Mouse (Mus musculus) T-helper 17 cell (primary cell): ENCODE measurements around the gene Slc25a13.

Experiments
- in situ Hi-C, 2 experiments: fragments of 300-600 bp; cut with MboI, MseI; formaldehyde crosslinking; loops; 1 replicate in 1 of 2; 2 replicates in 1 of 2; pipeline ENCODE4 v1.15.1; 2025; ENCODE audit warnings: high pct_unique_total_duplicates in 2 of 2

Gene Slc25a13

DNA sequence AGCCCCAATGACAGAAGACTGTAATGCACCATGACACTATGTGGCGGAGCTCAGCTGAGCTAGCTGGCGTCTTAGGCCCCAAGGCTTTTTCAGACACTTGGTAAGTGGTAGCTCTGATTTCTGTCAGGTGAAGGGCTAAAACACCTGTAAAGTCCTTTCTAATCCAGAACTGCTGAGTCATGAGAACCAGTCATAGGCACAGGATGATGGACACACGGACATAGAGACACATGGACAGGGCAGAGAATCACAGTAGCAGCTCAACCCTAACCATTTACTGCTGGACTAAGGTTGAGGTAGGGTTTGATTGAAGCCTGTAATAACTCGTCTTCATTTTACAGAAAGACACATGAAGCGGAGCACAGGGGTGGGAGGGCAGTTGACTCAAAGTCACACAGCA, 95.1 kb downstream of the Slc25a13 start:
- in situ Hi-C loops = no loop called here

DNA sequence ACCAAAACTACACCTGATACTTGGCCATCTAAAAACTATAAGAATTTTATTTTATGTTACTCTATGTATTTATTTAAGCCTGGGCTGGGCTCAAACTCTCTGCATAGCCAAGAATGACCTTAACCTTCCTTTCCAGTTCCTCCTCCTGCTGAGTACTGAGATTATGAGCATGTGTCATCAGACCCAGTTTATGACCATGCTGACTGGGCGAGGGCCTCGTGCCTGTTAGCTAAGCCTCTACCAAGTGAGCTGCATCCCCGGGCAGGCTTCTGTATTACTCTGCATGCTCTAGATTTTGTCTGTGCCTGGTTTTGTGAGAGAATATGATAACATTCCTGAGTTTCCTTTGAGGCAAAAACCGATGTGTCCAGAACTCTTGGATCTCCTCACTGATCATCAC, 96.1 kb downstream of the Slc25a13 start:
- in situ Hi-C loops = no loop called here

DNA sequence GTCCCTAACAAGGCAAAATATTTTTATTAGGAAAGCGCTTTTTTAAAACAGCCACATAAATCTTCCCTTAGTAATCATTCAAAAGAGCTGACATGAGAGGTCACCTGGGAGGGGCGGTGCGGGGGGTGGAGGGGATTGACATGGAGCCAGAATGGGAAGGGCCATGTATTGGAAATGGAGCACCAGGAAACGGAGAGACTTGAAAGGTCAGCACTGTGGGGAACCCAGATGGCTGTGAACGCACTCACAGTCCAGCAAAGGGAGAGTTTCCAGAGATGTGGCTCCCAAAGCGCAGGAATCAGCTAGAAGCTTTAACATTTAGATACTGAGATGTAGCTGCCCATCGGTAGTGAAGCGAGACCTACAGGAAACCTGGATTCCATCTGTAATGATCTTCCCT, 101.2 kb downstream of the Slc25a13 start:
- in situ Hi-C loops = no loop called here

DNA sequence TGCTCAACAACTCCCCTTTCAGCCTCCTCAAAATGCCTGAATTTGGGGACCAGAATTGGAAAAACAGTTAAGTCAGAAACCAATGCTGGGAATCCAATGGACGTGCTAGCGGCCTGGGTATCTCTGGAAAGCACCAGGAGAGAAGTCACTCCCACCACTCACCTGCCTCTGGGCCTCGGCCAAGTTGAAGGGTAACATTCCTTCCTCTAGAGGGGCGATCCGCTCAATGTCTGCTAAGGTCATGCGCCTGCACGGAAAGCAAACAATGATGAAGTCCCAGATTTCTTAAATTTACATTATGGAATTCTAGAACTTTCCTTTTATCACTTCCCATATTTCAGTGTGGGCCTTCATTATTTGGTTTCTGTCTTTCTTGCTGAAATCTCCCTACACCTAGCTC, 103.2 kb downstream of the Slc25a13 start:
- in situ Hi-C loops = no loop called here

DNA sequence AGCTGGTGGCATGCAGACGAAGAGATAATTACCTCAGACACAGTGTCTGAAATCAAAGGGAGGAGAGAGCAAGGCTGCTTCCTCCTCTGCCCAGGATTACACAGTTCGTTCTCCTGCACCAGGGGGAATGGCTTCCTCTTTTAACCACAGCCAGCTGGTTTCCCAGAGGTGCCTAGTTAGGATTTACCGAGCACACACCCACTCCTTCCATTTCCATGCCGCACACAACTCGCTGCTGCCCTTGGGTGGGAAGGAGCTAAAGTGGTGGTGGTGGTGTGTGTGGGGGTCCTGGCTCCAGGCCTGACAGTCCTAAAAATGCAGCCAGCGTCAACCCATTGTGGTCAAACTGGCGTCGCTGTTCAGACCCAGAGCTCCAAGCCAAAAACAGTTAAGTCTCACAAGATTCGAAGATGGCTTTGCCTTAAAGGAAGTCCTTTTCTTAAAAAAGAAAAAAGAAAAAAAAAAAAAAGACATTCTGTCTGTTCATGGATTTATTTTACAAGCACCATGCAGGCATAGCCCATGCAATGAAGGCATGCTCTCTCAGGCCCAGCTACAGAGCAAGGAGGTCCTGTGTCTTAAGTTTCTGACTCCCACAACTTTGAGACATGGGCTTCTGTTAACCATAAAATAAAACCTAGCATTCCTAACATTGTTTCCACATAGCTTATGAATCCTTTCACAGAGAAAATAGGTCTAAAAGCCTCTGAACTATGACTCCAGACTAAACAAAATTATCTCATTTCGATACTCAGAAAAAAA, 104.0 kb downstream of the Slc25a13 start:
- in situ Hi-C loops = no loop called here

DNA sequence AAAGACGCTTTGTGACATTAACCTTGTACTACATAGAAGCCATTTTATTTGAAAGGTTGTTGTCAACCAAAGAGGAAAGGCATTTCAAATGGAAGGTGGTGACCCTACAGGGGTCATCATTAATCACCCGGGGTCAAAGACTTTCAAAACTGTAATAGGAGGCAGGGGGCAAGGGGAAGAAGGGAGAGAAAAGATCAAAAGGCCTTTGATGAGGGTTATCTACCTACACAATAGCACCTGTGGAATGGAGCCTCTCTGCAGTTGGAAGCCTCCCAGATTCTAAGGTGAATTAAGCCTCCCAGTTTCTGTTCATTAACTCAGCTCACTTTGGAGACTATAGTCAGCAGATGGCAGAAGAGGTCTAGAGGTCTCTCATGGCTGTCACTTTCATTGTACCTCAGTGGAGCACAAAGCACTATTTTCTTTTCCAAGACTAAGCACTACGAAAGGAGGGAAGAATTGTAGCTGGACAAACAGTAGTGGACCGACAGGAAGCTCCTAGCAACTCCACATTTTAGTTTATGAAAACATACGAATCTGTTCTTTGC, 109.5 kb downstream of the Slc25a13 start:
- in situ Hi-C loops = no loop called here

DNA sequence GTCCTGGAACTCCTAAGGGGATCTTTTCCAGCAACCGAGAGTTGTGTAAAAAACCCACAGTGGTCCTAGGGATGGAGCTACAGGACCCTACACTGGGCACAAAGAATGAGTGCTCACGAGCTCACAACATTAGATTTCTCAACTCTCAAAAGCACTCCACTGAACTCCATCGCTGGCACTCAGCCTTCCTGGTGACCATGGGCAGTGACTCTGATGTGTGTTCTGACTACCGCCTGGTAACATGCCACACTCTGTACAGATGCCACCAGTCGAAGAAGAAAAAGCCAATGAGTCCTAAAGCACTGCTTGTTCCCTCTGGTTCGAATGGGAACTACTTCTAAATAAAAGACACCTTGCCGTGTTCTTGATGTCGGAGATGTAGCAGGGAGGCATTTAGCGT, 111.4 kb downstream of the Slc25a13 start:
- in situ Hi-C loops = no loop called here

DNA sequence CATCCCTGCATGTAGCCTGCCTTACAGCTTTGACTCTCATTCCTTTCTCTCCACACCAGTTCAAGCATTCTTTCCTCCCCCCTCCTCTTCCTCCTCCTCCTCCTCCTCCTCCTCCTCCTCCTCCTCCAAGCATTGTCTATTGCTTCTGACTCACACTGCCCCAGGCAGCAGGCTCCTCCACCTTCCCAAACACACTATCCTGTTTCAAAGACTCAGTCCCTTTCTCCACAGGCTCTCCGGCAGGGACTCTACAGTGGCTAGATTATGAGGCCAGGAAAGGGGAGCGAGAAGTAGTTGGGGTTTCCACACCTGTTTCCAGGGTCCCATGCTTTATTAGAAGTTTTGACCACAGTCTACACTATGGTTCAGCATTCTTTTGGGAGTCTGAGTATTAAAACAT, 113.5 kb downstream of the Slc25a13 start:
- in situ Hi-C loops = no loop called here

DNA sequence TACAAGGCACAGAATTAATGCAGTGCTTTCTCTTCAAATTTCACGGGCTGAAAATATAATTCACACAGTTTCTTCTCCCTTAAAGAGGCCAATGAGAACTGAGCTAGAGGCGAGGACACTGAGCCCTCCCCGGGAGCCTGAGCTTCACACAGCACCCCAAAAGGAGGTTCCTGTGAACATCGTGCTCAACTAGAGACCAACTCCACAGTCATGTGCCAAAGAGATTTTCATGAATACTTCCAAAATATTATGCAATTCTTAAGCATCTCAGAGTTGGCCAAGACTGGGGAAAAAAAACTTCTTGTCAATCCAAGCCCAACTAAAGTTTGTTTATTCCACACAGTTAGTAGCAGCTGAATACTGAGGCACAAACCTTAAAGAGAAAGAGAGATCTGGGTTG, 115.4 kb downstream of the Slc25a13 start:
- in situ Hi-C loops = no loop called here

DNA sequence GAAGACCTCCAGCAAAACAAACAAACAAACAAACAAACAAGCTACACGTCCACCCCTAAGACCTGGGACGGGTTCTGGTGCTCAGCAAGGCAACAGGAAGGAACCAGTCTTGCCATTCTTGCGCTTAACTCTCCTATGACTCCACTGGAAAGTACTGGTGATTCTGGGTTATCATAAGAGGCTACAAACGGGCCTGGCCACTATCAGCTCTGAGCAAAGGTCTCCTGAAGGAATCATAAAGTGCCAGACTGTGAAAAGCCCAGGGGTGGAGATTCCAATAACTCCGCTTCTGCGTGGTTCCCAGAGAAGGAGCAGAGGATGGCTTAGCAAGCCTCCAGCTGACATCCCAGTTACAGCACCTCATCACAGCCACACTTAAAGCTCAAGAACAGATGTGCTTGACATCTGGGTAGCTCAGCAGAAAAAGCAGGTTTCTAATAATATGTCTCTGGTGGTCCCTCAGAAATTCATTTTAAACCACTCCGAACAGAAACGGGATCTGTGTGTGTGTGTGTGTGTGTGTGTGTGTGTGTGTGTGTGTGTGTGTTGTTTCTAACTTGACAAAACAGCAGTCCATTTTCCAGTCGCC, 116.0 kb downstream of the Slc25a13 start:
- in situ Hi-C loops = no loop called here

DNA sequence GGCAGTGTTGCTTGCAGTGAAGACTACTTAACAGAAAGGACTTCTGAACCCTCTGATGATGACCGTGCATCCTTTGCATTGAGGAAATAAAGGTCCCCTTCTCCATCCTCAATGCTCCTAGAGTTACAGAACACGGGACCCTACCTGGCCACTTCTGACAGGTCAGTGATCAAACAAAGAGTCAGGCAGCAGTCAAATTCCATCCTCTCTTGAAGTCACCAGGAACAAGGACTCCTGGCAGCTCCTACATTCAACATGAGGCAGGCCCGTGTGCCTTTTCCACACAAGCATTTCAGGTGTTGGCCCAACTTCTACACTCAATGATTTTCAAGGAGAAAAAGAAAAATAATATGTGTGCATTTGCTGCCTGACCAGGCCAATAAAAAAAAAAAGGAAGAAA, 123.0 kb downstream of the Slc25a13 start:
- in situ Hi-C loops = no loop called here

DNA sequence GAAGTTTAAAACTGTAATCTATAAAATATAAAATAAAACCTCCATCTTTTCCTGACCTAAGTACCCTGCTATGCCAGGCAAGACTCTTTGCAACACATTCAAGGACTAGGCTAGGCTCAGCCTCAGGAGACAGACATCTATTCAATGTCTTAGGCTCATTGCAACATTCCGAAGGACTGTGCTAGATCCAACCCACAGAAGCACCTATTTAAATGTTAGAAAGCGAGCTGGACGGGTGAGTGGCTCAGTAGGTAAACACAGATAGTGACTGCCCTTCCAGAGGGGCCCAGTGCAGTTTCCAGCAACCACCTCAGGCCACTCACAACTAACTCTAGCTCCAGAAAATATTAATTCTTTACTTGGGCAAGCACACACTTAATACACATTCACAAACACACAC, 123.5 kb downstream of the Slc25a13 start:
- in situ Hi-C loops = no loop called here

DNA sequence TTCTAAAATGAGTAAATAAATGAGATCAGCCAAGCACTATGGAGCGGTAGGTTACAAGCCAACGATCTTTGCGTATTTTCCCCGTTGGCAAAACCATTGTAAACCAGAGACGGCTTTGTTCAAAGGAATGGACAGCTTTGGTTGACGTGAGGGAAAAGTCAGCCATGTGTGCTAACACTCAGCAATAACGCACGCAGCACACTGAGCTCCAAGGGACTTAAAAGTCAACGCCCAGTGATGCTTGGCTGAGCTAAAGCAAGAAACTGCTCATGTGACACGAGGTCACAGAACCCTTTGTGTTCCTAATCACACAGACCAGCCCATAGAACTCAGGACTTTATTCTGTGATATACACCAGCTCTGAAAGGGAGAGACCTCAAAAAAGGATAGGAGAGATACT, 124.5 kb downstream of the Slc25a13 start:
- in situ Hi-C loops = no loop called here

DNA sequence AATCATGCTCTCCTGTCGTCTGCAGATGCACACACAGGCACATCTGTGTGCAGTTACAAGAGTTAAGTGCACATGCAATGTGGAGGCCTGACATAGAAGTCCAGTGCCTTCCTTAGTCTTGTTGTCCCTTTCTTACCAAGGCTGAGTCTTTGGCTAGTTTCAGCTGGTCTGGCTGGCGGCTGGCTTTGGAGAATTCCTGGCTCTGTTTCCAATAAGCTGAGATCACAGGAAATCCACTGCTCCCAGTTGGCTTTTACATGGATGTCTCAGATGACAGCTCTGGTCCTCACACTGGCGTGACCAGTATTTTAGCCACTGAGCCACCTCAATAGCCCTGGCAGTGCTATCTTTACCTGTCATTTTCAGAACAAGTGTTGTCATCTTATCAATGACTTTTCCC, 126.0 kb downstream of the Slc25a13 start:
- in situ Hi-C loops = no loop called here

DNA sequence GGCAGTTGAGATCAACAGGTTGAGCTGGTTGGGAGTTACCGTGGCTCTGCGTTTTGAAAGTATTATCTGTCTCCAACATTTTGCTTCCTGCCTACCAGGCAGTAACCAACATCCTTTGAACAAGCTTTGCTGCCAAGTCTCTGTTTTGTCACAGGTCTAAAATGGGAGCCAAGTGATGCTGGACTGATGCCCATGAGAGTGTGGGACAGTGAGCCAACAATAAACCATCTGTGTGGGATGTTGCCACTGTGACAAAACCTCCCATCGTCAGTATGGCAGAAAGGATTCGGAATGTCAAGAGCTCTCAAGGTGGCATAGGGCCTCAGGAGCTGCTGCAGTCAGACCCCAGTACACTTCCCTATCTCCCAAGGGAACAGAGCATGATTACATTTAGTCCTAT, 128.8 kb downstream of the Slc25a13 start:
- in situ Hi-C loops = no loop called here

DNA sequence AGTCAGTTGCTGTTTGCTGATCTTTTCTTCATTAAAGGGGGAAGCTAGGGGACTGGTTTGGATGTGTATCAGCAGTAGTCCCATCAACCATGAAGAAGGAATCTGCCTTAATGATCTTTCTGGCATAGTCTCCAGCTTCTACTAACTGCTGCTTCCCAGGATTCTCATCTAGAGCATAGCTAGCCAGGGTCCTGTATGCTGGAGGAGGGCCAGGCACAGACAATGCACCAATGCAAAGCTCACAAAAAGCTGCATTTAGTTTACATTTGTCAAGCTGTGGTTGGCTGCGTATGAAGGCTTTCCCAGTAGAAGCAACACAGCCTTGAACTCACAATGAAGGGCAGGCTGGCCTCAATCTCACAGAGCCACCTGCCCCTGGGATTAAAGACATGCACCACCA, 136.5 kb downstream of the Slc25a13 start:
- in situ Hi-C loops = no loop called here

DNA sequence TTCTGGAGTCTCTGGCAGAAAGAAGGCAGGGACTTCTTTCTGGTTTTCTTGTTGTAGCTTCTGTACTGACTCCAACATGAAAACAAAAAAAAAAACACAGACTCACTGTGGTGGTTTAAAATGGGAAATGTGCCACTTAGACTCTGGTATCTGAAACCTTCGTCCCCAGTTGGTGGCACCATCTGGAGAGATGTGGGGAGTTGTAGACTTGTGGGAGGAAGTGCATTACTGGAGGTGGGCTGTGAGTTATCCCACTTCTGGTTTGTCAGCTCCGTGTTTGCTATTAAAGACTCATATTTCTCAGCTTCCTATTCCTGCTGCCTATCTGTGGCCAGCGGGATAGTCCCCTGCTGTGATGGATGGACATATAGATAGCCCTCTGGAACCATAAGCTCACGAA, 139.7 kb downstream of the Slc25a13 start:
- in situ Hi-C loops = no loop called here

DNA sequence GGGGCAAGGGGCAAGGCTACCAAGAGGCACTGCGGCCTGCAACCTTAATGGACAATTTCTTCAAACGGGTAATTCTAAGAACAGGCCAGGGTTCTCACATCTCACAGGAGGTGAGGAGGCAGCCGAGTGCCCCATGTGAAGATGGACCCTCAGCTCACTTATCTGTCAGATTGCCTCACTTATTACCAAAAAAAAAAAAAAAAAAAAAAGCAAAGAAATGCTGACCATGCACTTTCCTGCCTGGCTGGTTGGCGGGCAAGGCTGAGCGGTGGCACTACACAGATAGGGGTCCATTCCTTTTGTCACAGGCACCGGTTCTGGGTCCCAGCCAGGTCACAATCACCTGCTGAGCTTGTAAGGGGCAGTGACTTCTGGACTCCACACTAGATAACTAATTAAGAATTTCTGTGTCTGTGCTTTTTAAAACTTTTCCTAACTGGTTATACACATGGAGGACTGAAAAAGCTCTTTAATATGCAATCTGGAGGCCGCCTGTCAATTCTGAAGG, 141.0 kb downstream of the Slc25a13 start:
- in situ Hi-C loops = no loop called here

DNA sequence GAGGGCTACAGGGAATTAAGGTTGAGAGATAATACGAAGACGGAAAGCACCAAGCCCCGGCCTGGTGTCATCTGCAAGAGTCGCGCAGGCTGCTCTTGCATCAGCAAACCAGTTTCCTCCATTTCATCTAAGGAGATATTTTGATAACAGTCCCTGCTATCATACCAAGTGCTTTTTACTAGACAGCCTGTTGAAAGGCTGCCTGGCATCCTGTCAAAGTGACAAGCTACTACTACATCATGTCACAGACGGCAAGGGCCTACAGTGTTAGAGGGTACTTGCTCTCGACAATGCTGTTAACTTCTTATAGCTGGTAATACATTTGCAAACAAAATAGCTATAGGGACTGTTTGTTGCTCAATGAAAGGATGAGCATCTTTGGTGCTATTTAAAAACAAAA, 145.9 kb downstream of the Slc25a13 start:
- in situ Hi-C loops = no loop called here

DNA sequence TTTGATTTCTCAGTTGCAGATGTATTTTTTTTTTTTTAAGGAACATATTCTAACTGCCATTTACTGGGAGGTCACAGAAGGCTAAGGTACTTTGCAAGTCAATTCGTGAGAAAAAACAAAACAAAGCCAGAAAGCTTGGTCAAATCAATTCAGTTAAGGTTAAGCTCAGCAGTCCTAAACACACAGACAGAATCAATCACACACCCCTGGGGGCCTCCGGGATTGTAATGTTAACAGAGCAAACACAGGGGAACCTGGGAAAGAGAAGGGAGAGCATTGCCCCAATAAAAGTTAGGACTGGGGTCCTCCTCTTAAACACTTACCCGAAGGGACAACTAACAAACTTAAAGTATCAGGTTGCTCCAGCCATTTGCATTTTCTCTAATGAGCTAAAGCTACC, 147.0 kb downstream of the Slc25a13 start:
- in situ Hi-C loops = no loop called here

DNA sequence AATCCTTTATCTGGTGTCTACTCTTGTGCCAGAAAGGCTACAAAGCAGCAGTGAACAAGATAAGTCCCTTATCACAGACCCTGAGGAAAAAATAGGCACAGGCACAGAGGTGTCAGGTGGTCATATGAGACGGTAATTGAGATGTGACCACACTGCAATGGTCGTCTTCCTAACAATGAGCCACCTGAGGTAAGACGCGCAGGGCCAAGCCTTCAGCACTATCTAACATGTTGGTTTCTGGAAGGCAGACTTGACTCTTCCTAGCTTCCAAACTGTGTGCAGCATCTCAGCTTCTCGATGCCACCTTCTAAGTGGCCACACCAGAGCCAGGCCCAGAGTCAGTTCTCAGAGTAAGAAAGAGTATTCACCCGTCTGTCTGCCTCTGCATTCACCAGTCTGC, 149.8 kb downstream of the Slc25a13 start:
- in situ Hi-C loops = loop anchor here (5.0 kb wide), 1 partner anchor 1795 kb away; no protein-coding TSS in a partner anchor

DNA sequence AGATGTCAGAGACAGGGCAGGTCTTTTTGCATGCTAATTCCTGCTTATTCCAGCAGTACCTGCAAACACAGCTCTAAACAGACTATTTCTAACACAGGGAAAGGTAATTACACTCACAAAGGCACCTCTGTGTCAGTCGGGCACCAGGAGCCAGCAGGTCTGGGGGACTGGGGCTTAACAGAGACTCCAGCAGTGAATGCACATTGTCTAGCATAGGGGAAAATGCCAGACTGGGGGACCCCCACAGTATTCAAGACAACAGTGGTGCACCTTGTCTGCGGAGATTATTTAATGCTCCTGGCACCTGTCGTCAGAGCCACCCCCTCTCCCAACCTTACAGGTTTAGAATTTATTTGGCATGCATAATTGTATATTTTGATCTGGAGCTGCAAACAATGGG, 158.4 kb downstream of the Slc25a13 start:
- in situ Hi-C loops = no loop called here

DNA sequence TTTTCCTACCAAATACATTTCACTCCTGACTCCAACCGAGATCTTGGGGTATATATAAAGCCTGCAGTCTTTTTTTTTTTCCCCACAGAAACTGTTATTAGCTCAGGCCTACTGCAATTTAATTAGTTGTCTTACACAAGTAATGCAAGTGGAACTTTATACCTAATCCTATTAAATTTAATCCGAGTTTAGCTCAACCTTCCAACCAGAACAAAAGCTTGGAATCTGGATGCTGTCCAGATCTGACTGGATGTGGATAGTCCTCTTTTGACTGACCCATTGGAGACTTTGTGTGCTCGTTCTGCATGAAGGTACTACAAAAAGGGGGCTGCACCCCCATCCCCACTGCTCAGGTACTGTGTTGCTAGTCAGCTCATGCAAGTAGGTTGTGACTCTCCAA, 163.0 kb downstream of the Slc25a13 start:
- in situ Hi-C loops = no loop called here
